Mouse (Mus musculus) heart, adult 2 months (tissue): Measurements from ENCODE around the gene Phactr2.
"Not testable (repeated sequence)": the region's sequence is repeated elsewhere in the genome, so short reads cannot be mapped to it uniquely, and the experiment has no call there.

Experiments
- CTCF ChIP-seq: fragments of 200-600 bp; IDR thresholded peaks from 2 replicates; pipeline ENCODE4 v1.8.1; 2022; ENCODE audit warnings: antibody characterized with exemption, mild to moderate bottlenecking, moderate library complexity
- POLR2A ChIP-seq: fragments of 200-500 bp; IDR thresholded peaks from 2 replicates; pipeline ENCODE4 v1.6.1; 2011; ENCODE audit warnings: mild to moderate bottlenecking, low read depth, low read length, control low read depth; ENCODE audit not compliant: insufficient read depth

GRCm38 (mm10) chr10:13468025-13468529 lies 6.1 kb downstream of the Phactr2 start:
- not testable (repeated sequence) for TF ChIP-seq CTCF, POLR2A
